Mouse (Mus musculus): ENCODE data around the gene Ranbp17. TPM values are rescaled to one million over a fixed set of nuclear protein-coding genes. Genes with fewer than 3 reads are reported as not detected.

Ranbp17 gene
- polyA plus RNA-seq, 1 experiment from 2014 or later = 3.1 TPM

DNA sequence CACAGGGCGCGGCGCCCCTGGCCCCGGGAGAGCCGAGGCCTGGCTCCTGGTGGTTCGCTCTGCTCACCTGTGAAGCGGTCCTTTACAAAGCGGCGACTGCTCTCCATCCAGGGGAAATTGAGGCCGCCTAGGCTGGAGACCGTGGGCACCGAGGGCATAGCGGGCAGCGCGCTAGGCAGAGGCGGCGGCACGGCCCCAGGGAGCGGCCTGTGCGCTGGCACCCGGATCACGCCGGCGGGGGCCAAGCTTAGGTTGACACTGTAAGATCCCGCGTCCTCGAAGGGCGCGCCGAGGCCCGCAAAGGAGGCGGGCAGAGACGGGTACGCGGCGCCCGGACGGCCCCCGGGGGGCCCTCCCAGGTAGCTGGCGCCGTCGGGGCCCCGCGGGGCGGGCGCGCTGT is 310.6 kb downstream of the Ranbp17 start:
- Histone ChIP-seq H3K9me3 (replicated peaks) (no peaks in the 10 kb centered on the region), H3K27ac (no peak overlapping the region), H3K4me2 (peak overlapping the region; percentile 48), H3K27me3 (peaks cover 99% of the 10 kb centered on the region), H3K36me3 (no peaks in the 10 kb centered on the region), H3K4me1 (replicated peaks) (peaks cover 38% of the 10 kb centered on the region), H3K4me3 (peak overlapping the region; percentile 35), H3K9ac (no peak overlapping the region)
- WGBS = under 1% methylated on average over 47 of the region's 47 CpGs
- no peak for ATAC-seq (replicated peaks; ENCODE audit: insufficient number of reproducible peaks, insufficient read depth, low FRiP score, low read depth)

DNA sequence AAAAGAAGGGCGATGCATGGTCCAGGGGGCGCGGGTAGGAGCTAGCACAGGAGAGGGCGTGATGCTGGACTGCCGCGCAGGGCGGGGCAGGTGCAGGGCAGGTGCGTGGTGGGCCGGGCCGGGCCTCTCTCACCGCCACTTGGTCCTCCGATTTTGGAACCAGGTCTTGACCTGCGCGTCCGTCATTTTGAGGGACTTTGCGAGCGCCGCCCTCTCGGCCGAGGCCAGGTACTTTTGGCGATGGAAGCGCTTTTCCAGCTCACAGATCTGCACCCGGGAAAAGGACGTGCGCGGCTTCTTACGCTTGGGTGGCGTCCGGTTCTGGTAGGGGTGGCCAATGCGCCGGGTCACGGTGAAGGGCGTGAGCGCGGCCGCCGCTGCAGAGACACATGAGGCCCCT is 311.2 kb downstream of the Ranbp17 start:
- ATAC-seq (replicated peaks; ENCODE audit: insufficient number of reproducible peaks, insufficient read depth, low FRiP score, low read depth) = no peak
- H3K4me2 ChIP-seq = 0 out of 2 replicates have a peak overlapping the region, but pooled peaks have one; percentile 48
- peaks cover 38% of the 10 kb centered on the region for H3K4me1 ChIP-seq (replicated peaks)
- peaks cover 99% of the 10 kb centered on the region for H3K27me3 ChIP-seq
- 0 out of 2 replicates have a peak overlapping the region, but pooled peaks have one; percentile 9 for H3K4me3 ChIP-seq
- H3K9me3 ChIP-seq (replicated peaks) = no peaks in the 10 kb centered on the region
- no peak overlapping the region for H3K27ac ChIP-seq
- H3K36me3 ChIP-seq = no peaks in the 10 kb centered on the region
- no peak overlapping the region for H3K9ac ChIP-seq
- 2% methylated on average over 37 of the region's 37 CpGs for WGBS

GRCm38 (mm10) chr11:33201626-33202010 is 311.9 kb downstream of the Ranbp17 start:
- Histone ChIP-seq H3K4me3 (peak overlapping the region; percentile 33), H3K9me3 (replicated peaks) (no peaks in the 10 kb centered on the region), H3K36me3 (no peaks in the 10 kb centered on the region), H3K4me1 (replicated peaks) (peaks cover 38% of the 10 kb centered on the region), H3K4me2 (peak overlapping the region; percentile 53), H3K9ac (no peak overlapping the region), H3K27me3 (peaks cover 99% of the 10 kb centered on the region), H3K27ac (no peak overlapping the region)
- WGBS = 4% methylated on average over 19 of the region's 19 CpGs
- ATAC-seq (replicated peaks; ENCODE audit: insufficient number of reproducible peaks, insufficient read depth, low FRiP score, low read depth) = no peak

DNA sequence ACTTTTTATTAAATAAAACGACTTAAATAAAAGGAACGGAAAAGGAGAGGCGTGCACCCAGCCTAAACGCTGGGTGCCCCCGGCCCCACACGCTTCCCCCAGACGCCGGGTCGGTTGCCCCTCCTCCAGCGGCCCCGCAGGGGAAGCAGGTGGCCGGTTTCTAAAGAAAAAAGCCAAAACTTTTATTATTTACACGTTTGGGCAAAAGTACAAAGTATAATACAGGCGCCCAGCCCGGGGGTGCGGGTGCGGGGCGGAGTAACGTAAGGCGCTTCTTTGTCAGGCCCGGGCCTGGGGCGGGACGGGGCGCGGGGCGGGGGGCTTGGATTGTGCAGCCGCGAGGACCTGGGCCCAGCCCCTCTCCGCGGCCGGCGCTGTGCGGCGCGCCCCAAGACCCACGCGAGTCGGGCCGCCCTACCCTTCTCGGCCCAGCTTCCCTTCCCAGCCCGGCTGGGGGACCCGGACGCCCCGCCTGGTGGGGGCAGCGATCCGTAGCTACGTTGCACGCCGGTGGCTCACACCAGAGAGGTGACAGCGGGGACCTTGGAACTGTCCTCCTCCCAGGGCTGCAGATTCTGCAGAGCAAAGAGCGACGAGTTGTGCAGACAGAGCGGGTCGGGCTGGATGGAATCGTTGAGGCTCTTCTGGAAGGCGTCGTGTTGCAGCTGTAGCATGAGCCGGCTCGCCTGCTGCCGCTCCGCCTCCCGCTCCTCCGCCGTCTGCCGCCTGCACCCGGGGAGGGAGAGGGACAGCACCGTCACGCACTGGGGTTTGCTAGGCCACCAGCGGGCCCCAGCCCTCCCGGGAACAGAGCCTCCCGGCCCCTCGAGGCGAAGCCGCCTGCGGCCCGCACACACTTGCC is 312.6 kb downstream of the Ranbp17 start:
- no peak overlapping the region for H3K27ac ChIP-seq
- peak overlapping the region; percentile 53 for H3K4me2 ChIP-seq
- under 1% methylated on average over 76 of the region's 76 CpGs for WGBS
- H3K4me1 ChIP-seq (replicated peaks) = peaks cover 38% of the 10 kb centered on the region
- H3K27me3 ChIP-seq = peaks cover 99% of the 10 kb centered on the region
- H3K36me3 ChIP-seq = no peaks in the 10 kb centered on the region
- ATAC-seq (replicated peaks; ENCODE audit: insufficient number of reproducible peaks, insufficient read depth, low FRiP score, low read depth) = peak; percentile 58; the same call in 1 of the 2 replicates
- H3K9ac ChIP-seq = no peak overlapping the region
- no peaks in the 10 kb centered on the region for H3K9me3 ChIP-seq (replicated peaks)
- peak overlapping the region; percentile 33 for H3K4me3 ChIP-seq

GRCm38 (mm10) chr11:33199906-33200763 is 313.4 kb downstream of the Ranbp17 start:
- Histone ChIP-seq H3K4me1 (replicated peaks) (peaks cover 38% of the 10 kb centered on the region), H3K27me3 (peaks cover 99% of the 10 kb centered on the region), H3K4me3 (peak overlapping the region; percentile 33), H3K9ac (no peak overlapping the region), H3K27ac (no peak overlapping the region), H3K9me3 (replicated peaks) (no peaks in the 10 kb centered on the region), H3K4me2 (peak overlapping the region; percentile 53), H3K36me3 (no peaks in the 10 kb centered on the region)
- no peak for ATAC-seq (replicated peaks; ENCODE audit: insufficient number of reproducible peaks, insufficient read depth, low FRiP score, low read depth)
- WGBS = 1% methylated on average over 45 of the region's 45 CpGs

DNA sequence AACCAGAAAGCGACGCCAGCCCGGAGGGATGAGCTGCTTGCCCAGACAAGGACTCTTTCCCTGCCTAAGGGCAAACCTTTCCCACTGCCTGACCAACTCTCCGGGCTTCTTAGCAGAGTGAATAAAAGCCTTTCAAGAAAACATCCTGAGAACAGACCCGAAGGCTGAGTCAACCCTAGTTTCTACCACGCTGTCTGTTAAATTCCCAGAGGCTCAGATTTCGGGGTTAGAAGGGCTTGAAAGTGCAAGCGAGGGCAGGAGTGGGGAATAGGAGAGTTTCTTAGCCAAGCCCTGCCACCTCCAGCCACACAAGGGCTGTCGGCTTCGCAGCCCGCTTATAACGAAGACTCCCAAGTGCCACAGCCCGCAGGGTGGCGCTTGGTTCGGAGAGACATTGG is 314.4 kb downstream of the Ranbp17 start:
- Histone ChIP-seq H3K9ac (no peak overlapping the region), H3K4me1 (replicated peaks) (peaks cover 38% of the 10 kb centered on the region), H3K4me2 (no peak overlapping the region), H3K9me3 (replicated peaks) (no peaks in the 10 kb centered on the region), H3K27me3 (peaks cover 96% of the 10 kb centered on the region), H3K4me3 (no peak overlapping the region), H3K36me3 (no peaks in the 10 kb centered on the region), H3K27ac (no peak overlapping the region)
- no peak for ATAC-seq (replicated peaks; ENCODE audit: insufficient number of reproducible peaks, insufficient read depth, low FRiP score, low read depth)
- 4% methylated on average over 15 of the region's 15 CpGs for WGBS

- Histone ChIP-seq H3K9me3 (replicated peaks) (no peaks in the 10 kb centered on the region), H3K27me3 (peaks cover 96% of the 10 kb centered on the region), H3K4me2 (no peak overlapping the region), H3K9ac (no peak overlapping the region), H3K36me3 (no peaks in the 10 kb centered on the region), H3K4me1 (replicated peaks) (peaks cover 32% of the 10 kb centered on the region), H3K27ac (no peak overlapping the region), H3K4me3 (no peak overlapping the region)
- ATAC-seq (replicated peaks; ENCODE audit: insufficient number of reproducible peaks, insufficient read depth, low FRiP score, low read depth) = no peak
- 25% methylated on average over 22 of the region's 22 CpGs for WGBS
These were observed 315.0 kb downstream of the Ranbp17 start for GRCm38 (mm10) chr11:33198351-33199116.

- Histone ChIP-seq H3K4me2 (no peak overlapping the region), H3K4me1 (replicated peaks) (peaks cover 24% of the 10 kb centered on the region), H3K4me3 (no peak overlapping the region), H3K9me3 (replicated peaks) (no peaks in the 10 kb centered on the region), H3K36me3 (no peaks in the 10 kb centered on the region), H3K27ac (no peak overlapping the region), H3K9ac (no peak overlapping the region), H3K27me3 (peaks cover 96% of the 10 kb centered on the region)
- ATAC-seq (replicated peaks; ENCODE audit: insufficient number of reproducible peaks, insufficient read depth, low FRiP score, low read depth) = no peak
- WGBS = 22% methylated on average over 15 of the region's 15 CpGs
These were observed 315.9 kb downstream of the Ranbp17 start for GRCm38 (mm10) chr11:33197673-33198072.

DNA sequence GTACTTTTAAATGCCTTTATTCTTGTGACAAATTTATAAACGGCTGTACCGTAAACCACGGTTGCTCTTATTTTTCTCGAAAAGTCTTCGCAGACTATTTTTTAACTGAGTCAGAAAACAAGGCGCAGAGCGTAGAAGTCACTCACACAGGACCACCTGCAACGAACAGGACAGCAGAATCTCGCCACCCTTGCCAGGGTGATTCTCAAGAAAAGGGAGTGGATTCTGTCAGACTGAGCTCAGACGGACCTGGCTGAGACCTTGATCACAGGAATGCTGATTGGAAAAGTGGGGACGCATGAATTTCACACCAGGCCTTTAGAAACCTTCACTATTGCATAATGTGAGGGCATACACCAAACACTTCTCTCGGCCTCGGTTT is 316.4 kb downstream of the Ranbp17 start:
- H3K4me1 ChIP-seq (replicated peaks) = peaks cover 19% of the 10 kb centered on the region
- peaks cover 96% of the 10 kb centered on the region for H3K27me3 ChIP-seq
- H3K4me3 ChIP-seq = no peak overlapping the region
- H3K9me3 ChIP-seq (replicated peaks) = no peaks in the 10 kb centered on the region
- WGBS = 28% methylated on average over 13 of the region's 13 CpGs
- H3K36me3 ChIP-seq = no peaks in the 10 kb centered on the region
- H3K27ac ChIP-seq = no peak overlapping the region
- no peak for ATAC-seq (replicated peaks; ENCODE audit: insufficient number of reproducible peaks, insufficient read depth, low FRiP score, low read depth)
- no peak overlapping the region for H3K9ac ChIP-seq
- H3K4me2 ChIP-seq = no peak overlapping the region

DNA sequence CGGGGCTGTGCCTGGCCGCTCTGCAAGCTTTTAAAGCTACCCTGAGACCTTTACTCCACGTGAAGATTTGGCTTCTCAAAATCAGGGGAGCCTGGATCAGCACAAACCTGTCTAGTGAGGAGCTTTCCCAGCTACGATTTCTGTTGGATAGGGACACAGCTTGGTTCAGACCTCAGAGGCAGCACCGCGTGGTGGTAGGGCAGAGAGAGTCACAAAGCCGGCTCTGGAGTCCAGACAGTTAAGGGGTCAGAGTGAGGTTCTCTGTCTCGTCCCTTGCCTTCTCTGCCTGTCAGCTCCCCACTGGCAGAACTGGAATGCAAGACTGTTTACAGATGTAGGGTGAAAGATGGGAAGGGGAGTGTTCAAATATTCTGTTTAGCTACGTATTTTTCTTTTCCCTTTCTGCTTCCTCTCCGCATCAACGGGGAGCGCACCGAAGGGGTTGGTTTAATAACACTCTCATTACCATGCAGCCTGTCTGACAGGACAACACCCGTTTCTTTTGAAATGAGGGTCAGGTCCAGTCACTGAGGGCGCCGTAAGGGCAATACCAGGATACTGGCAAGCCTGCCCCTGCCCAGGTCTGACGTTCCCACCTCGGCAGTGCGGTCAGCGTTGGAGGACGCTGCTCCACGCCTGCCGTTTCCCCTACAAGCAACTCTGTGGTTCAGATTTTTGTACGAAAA is 317.0 kb downstream of the Ranbp17 start:
- no peak overlapping the region for H3K9ac ChIP-seq
- H3K4me2 ChIP-seq = no peak overlapping the region
- no peaks in the 10 kb centered on the region for H3K36me3 ChIP-seq
- WGBS = 12% methylated on average over 24 of the region's 24 CpGs
- no peak overlapping the region for H3K27ac ChIP-seq
- H3K27me3 ChIP-seq = peaks cover 96% of the 10 kb centered on the region
- ATAC-seq (replicated peaks; ENCODE audit: insufficient number of reproducible peaks, insufficient read depth, low FRiP score, low read depth) = no peak
- H3K4me1 ChIP-seq (replicated peaks) = peaks cover 17% of the 10 kb centered on the region
- H3K9me3 ChIP-seq (replicated peaks) = no peaks in the 10 kb centered on the region
- H3K4me3 ChIP-seq = no peak overlapping the region

Data from heart, embryonic 15.5 days (tissue).